Mouse (Mus musculus): ENCODE data around the gene Cux1.

GRCm38 (mm10) chr5:136589002-136589401, 21.7 kb upstream of the Cux1 start:
- TF ChIP-seq CTCF (IDR thresholded peaks at IDR 0.05; ENCODE audit: borderline replicate concordance, insufficient read depth, low read depth, low read length) = no peak
- TF ChIP-seq POLR2A (IDR thresholded peaks at IDR 0.05; ENCODE audit: borderline replicate concordance, insufficient read depth, low read length) = no peak

Data from cerebellum, adult 2 months (tissue).